Mouse (Mus musculus): Measurements from ENCODE around the gene Chchd6. TPM values are rescaled to one million over a fixed set of nuclear protein-coding genes. Genes with fewer than 3 reads are reported as not detected.

Chchd6 gene
- polyA plus RNA-seq, 1 experiment from 2014 or later, result 91.2 TPM

DNA sequence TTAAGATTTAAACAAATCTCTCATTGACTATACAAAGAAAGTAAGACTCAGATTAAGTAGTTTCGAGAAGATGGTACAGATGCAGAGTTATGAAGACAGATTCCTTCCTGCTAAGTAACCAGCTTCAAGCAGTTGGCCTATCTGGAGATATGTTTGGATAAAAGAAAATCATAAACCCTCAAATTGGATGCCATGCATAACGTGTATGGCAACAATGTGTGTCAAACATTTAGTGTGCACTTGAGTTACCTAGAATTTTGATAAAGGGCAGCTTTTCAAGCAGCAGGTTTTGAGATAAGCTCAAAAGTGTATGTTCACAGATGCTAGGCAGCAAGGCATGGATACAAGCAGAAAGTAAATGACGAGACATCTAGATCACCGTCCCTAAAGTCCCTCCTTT is 114.3 kb downstream of the Chchd6 start:
- H3K9ac ChIP-seq (ENCODE audit: low read depth, low read length), result no peak overlapping the region
- H3K4me2 ChIP-seq (replicated peaks; ENCODE audit: low read depth, low read length), result no peak overlapping the region
- H3K4me1 ChIP-seq (replicated peaks; ENCODE audit: control insufficient read depth, insufficient read depth, low read length), result no peaks in the 10 kb centered on the region
- no peak overlapping the region for H3K4me3 ChIP-seq (ENCODE audit: low read depth, low read length)
- H3K9me3 ChIP-seq (ENCODE audit: control insufficient read depth, low read length), result no peaks in the 10 kb centered on the region
- DNase-seq (ENCODE audit: low spot score) (no peak), ATAC-seq (ENCODE audit: low FRiP score) (no peak)
- 88% methylated on average over 4 of the region's 4 CpGs for WGBS
- H3K36me3 ChIP-seq (ENCODE audit: control insufficient read depth, insufficient read depth, low read length), result no peaks in the 10 kb centered on the region
- H3K27ac ChIP-seq (ENCODE audit: low read depth, low read length), result no peak overlapping the region
- no peaks in the 10 kb centered on the region for H3K27me3 ChIP-seq (ENCODE audit: control insufficient read depth, insufficient read depth, low read length)

GRCm38 (mm10) chr6:89467908-89468307 is 127.5 kb downstream of the Chchd6 start:
- Histone ChIP-seq H3K4me2 (replicated peaks; ENCODE audit: low read depth, low read length) (no peak overlapping the region), H3K9me3 (ENCODE audit: control insufficient read depth, low read length) (no peaks in the 10 kb centered on the region), H3K9ac (ENCODE audit: low read depth, low read length) (no peak overlapping the region), H3K27ac (ENCODE audit: low read depth, low read length) (no peak overlapping the region), H3K36me3 (ENCODE audit: control insufficient read depth, insufficient read depth, low read length) (no peaks in the 10 kb centered on the region), H3K27me3 (ENCODE audit: control insufficient read depth, insufficient read depth, low read length) (no peaks in the 10 kb centered on the region), H3K4me3 (ENCODE audit: low read depth, low read length) (no peak overlapping the region), H3K4me1 (replicated peaks; ENCODE audit: control insufficient read depth, insufficient read depth, low read length) (no peaks in the 10 kb centered on the region)
- no peak for ATAC-seq (ENCODE audit: low FRiP score)
- no peak for DNase-seq (ENCODE audit: low spot score)

GRCm38 (mm10) chr6:89467290-89467689 is 128.2 kb downstream of the Chchd6 start:
- DNase-seq (ENCODE audit: low spot score) (peak; percentile 24), ATAC-seq (ENCODE audit: low FRiP score) (peak; percentile 40; the same call in 1 of the 2 replicates)
- WGBS, result 66% methylated on average over 9 of the region's 9 CpGs
- Histone ChIP-seq H3K9me3 (ENCODE audit: control insufficient read depth, low read length) (no peaks in the 10 kb centered on the region), H3K4me1 (replicated peaks; ENCODE audit: control insufficient read depth, insufficient read depth, low read length) (no peaks in the 10 kb centered on the region), H3K4me2 (replicated peaks; ENCODE audit: low read depth, low read length) (no peak overlapping the region), H3K27me3 (ENCODE audit: control insufficient read depth, insufficient read depth, low read length) (no peaks in the 10 kb centered on the region), H3K4me3 (ENCODE audit: low read depth, low read length) (no peak overlapping the region), H3K9ac (ENCODE audit: low read depth, low read length) (no peak overlapping the region), H3K36me3 (ENCODE audit: control insufficient read depth, insufficient read depth, low read length) (no peaks in the 10 kb centered on the region), H3K27ac (ENCODE audit: low read depth, low read length) (no peak overlapping the region)

DNA sequence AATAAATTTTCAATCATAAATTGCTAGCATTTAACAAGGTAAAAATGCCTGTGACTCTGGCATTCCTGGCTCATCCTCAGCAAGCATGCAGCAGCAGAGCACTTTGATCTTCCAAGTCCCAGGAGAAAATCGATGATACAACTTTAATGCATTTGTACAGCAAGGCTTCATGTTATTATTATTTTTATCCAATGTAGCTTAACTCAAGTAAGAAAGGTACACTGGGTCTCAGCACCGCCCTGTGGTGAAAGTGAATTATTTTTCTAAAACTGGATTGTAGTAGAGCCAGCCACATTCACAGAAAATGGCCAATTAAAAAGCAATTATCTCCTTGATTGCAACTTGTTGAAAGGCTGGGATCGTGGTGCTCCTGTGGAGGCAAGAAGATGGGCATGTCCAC is 128.6 kb downstream of the Chchd6 start:
- ATAC-seq (ENCODE audit: low FRiP score), result no peak
- Histone ChIP-seq H3K36me3 (ENCODE audit: control insufficient read depth, insufficient read depth, low read length) (no peaks in the 10 kb centered on the region), H3K4me2 (replicated peaks; ENCODE audit: low read depth, low read length) (no peak overlapping the region), H3K9ac (ENCODE audit: low read depth, low read length) (no peak overlapping the region), H3K4me1 (replicated peaks; ENCODE audit: control insufficient read depth, insufficient read depth, low read length) (no peaks in the 10 kb centered on the region), H3K4me3 (ENCODE audit: low read depth, low read length) (no peak overlapping the region), H3K27ac (ENCODE audit: low read depth, low read length) (no peak overlapping the region), H3K27me3 (ENCODE audit: control insufficient read depth, insufficient read depth, low read length) (no peaks in the 10 kb centered on the region), H3K9me3 (ENCODE audit: control insufficient read depth, low read length) (no peaks in the 10 kb centered on the region)
- 75% methylated on average over 3 of the region's 3 CpGs for WGBS
- DNase-seq (ENCODE audit: low spot score), result no peak

DNA sequence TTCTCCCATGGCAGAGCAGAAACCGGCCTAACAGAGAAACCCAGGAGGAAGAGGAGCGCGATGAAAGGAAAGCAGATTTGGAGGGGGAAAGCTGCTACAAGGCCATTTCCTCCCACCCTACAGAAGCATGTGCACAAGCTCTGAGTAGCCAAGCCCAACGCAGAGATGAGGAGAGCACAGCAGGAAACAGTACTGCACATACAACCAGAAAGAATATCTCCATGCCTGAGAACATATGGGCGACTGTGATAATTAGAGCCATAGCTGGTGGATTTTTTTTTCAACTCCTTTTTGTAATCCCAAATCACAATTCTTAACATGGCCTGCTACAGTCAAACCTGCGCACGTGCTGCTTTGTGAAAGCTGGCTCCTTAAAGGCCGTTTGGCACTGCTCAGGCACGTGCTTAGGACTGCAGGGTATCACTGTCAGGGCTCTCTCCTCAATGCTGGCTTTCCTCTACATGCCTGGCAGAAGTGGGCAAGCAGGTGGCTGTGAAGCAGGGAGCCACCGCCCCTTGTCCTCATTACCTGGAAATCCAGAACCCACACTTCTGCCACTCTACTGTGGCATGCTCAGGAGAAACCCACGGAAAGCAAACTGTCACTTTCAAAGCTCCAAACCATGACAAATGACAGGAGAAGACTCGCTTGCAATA is 129.3 kb downstream of the Chchd6 start:
- H3K9me3 ChIP-seq (ENCODE audit: control insufficient read depth, low read length), result no peaks in the 10 kb centered on the region
- no peaks in the 10 kb centered on the region for H3K36me3 ChIP-seq (ENCODE audit: control insufficient read depth, insufficient read depth, low read length)
- H3K27ac ChIP-seq (ENCODE audit: low read depth, low read length), result no peak overlapping the region
- ATAC-seq (ENCODE audit: low FRiP score), result no peak
- H3K4me2 ChIP-seq (replicated peaks; ENCODE audit: low read depth, low read length), result no peak overlapping the region
- WGBS, result 85% methylated on average over 12 of the region's 12 CpGs
- no peak for DNase-seq (ENCODE audit: low spot score)
- H3K27me3 ChIP-seq (ENCODE audit: control insufficient read depth, insufficient read depth, low read length), result no peaks in the 10 kb centered on the region
- H3K9ac ChIP-seq (ENCODE audit: low read depth, low read length), result no peak overlapping the region
- no peak overlapping the region for H3K4me3 ChIP-seq (ENCODE audit: low read depth, low read length)
- no peaks in the 10 kb centered on the region for H3K4me1 ChIP-seq (replicated peaks; ENCODE audit: control insufficient read depth, insufficient read depth, low read length)

- Histone ChIP-seq H3K27me3 (ENCODE audit: control insufficient read depth, insufficient read depth, low read length) (no peaks in the 10 kb centered on the region), H3K9ac (ENCODE audit: low read depth, low read length) (no peak overlapping the region), H3K9me3 (ENCODE audit: control insufficient read depth, low read length) (no peaks in the 10 kb centered on the region), H3K36me3 (ENCODE audit: control insufficient read depth, insufficient read depth, low read length) (no peaks in the 10 kb centered on the region), H3K27ac (ENCODE audit: low read depth, low read length) (no peak overlapping the region), H3K4me3 (ENCODE audit: low read depth, low read length) (no peak overlapping the region), H3K4me2 (replicated peaks; ENCODE audit: low read depth, low read length) (no peak overlapping the region), H3K4me1 (replicated peaks; ENCODE audit: control insufficient read depth, insufficient read depth, low read length) (no peaks in the 10 kb centered on the region)
- DNase-seq (ENCODE audit: low spot score) (no peak), ATAC-seq (ENCODE audit: low FRiP score) (no peak)
- 89% methylated on average over 2 of the region's 2 CpGs for WGBS
Observed at GRCm38 (mm10) chr6:89462223-89462760, 133.2 kb downstream of the Chchd6 start.

DNA sequence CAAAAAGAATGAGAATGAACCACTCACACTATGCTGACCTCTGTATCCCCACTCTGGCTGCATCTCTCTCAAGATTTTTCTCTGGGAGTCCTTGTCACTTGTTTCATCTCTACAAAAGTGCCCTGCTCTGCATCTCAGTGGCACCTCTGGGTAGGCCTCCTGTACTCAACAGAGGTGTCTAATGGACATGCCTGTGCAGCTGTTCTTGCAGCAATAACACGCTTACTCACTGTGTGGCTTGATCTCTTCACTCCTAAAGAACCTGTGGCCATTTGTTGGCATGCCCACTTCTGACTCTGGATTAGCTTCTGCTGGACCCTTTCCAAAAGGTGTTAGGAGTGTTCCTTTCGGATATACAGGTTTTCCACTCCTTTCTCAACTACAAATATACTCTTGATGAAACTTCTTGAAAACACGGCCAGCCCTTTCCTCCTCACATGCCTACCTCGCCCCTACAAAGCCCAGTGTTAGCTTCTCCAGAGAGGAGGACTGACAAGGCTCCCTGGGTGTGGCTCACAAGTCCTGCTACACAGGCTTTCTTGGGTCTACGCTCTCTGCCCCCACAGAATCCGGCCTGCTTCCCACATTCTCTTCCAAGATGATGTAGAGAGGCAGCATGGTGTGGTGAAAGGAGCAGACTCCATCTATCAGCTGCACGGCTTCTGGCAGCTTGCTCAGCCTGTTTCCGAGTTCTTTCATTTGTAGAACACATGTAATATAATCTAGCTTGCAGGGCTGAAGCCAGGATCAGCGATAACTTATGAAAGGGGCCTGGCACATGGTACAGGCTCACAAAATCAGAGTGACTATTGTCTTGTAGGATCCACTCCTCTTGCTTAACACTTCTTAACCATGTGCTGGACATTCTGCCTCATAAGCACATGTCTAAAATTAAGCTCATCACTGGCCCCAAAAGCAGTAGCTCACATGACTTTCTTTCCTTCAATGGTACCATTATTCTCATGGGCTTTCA is 133.9 kb downstream of the Chchd6 start:
- Histone ChIP-seq H3K36me3 (ENCODE audit: control insufficient read depth, insufficient read depth, low read length) (no peaks in the 10 kb centered on the region), H3K9ac (ENCODE audit: low read depth, low read length) (no peak overlapping the region), H3K4me1 (replicated peaks; ENCODE audit: control insufficient read depth, insufficient read depth, low read length) (no peaks in the 10 kb centered on the region), H3K4me3 (ENCODE audit: low read depth, low read length) (no peak overlapping the region), H3K27me3 (ENCODE audit: control insufficient read depth, insufficient read depth, low read length) (no peaks in the 10 kb centered on the region), H3K9me3 (ENCODE audit: control insufficient read depth, low read length) (no peaks in the 10 kb centered on the region), H3K27ac (ENCODE audit: low read depth, low read length) (no peak overlapping the region), H3K4me2 (replicated peaks; ENCODE audit: low read depth, low read length) (no peak overlapping the region)
- ATAC-seq (ENCODE audit: low FRiP score) (no peak), DNase-seq (ENCODE audit: low spot score) (no peak)
- 84% methylated on average over 9 of the region's 9 CpGs for WGBS

DNA sequence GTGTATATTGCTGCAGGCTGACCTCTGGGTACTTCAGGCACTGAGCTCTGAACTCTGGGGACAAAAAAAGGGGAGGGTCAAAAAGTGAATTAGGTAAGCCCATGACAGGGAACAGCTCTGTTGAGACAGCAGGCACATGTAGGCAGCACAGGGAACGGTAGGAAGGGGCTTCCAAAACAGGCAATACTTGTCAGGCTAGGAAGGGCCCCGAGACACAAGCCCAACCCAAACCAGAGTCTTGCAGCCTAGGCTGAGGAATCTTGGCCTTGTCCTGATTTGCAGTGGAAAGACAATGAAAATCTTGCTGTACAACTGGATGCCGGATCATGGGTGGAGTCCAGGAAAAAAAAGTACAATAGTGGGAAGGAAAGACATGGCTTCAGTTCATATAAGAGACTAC is 135.8 kb downstream of the Chchd6 start:
- Histone ChIP-seq H3K27me3 (ENCODE audit: control insufficient read depth, insufficient read depth, low read length) (no peaks in the 10 kb centered on the region), H3K9me3 (ENCODE audit: control insufficient read depth, low read length) (no peaks in the 10 kb centered on the region), H3K9ac (ENCODE audit: low read depth, low read length) (no peak overlapping the region), H3K4me2 (replicated peaks; ENCODE audit: low read depth, low read length) (no peak overlapping the region), H3K4me3 (ENCODE audit: low read depth, low read length) (no peak overlapping the region), H3K27ac (ENCODE audit: low read depth, low read length) (no peak overlapping the region), H3K4me1 (replicated peaks; ENCODE audit: control insufficient read depth, insufficient read depth, low read length) (no peaks in the 10 kb centered on the region), H3K36me3 (ENCODE audit: control insufficient read depth, insufficient read depth, low read length) (no peaks in the 10 kb centered on the region)
- ATAC-seq (ENCODE audit: low FRiP score), result no peak
- DNase-seq (ENCODE audit: low spot score), result no peak
- 81% methylated on average over 3 of the region's 3 CpGs for WGBS
